Mouse (Mus musculus) limb, embryonic 11.5 days (tissue): ENCODE data around the gene Tmem223. TPM values are rescaled to one million over a fixed set of nuclear protein-coding genes. Genes with fewer than 3 reads are reported as not detected.
A peak's percentile ranks its signal among the peaks of the same experiment; 100 is the strongest.

Experiments used
- ATAC-seq: fragments of 200-750 bp; cut with Nextera tagmentation; 2 replicates; pipeline ENCODE4 v1.8.0; 2017; ENCODE audit warnings: low read depth; ENCODE audit not compliant: insufficient number of reproducible peaks, low FRiP score, low TSS enrichment
- DNase-seq: peaks from one replicate; pipeline ENCODE4 v3.0.0-alpha.2; 2015; ENCODE audit warnings: low spot score
- H3K27ac ChIP-seq: fragments of 300-500 bp; sonication (generic); replicated peaks from 2 replicates; pipeline ENCODE4 v1.5.1; 2014; ENCODE audit warnings: low read depth, mild to moderate bottlenecking, low read length
- H3K27me3 ChIP-seq: fragments of 300-500 bp; sonication (generic); 2 replicates; pipeline ENCODE4 v1.6.1; 2014; ENCODE audit warnings: mild to moderate bottlenecking, low read length, mixed read lengths; ENCODE audit not compliant: control insufficient read depth, insufficient read depth
- H3K36me3 ChIP-seq: fragments of 300-500 bp; sonication (generic); 2 replicates; pipeline ENCODE4 v1.6.1; 2014; ENCODE audit warnings: mild to moderate bottlenecking, low read length, moderate library complexity, mixed read lengths; ENCODE audit not compliant: control insufficient read depth, insufficient read depth
- H3K4me1 ChIP-seq: fragments of 300-500 bp; sonication (generic); 2 replicates; pipeline ENCODE4 v1.6.1; 2014; ENCODE audit warnings: low read length, mixed read lengths; ENCODE audit not compliant: control insufficient read depth, insufficient read depth
- H3K4me2 ChIP-seq: fragments of 300-500 bp; sonication (generic); 2 replicates; pipeline ENCODE4 v1.6.1; 2014; ENCODE audit warnings: low read depth, mild to moderate bottlenecking, moderate library complexity; ENCODE audit not compliant: severe bottlenecking
- H3K4me3 ChIP-seq: fragments of 300-500 bp; sonication (generic); 2 replicates; pipeline ENCODE4 v1.5.1; 2014; ENCODE audit warnings: low read depth, low read length
- H3K9ac ChIP-seq: fragments of 300-500 bp; sonication (generic); 2 replicates; pipeline ENCODE4 v1.6.1; 2014; ENCODE audit warnings: mild to moderate bottlenecking, low read length
- H3K9me3 ChIP-seq: fragments of 300-500 bp; sonication (generic); 2 replicates; pipeline ENCODE4 v1.6.1; 2016; ENCODE audit warnings: low read length; ENCODE audit not compliant: control insufficient read depth
- WGBS: fragments of 180-500 bp; shearing (Covaris S2); extraction: QIAGEN DNeasy Blood & Tissue Kit; methylation state at CpG from one replicate; pipeline ENCODE4 v1.1.7; 2014; 5-methylcytosine and 5-hydroxymethylcytosine counted together
- polyA plus RNA-seq: library from polyadenylated mRNA; unstranded; fragments of >200 nt; fragmentation: Nextera tagmentation; extraction: Ambion mirVana; gene quantifications from 2 replicates; pipeline ENCODE4 v1.2.1, GENCODE M21; 2014

Tmem223 gene
- polyA plus RNA-seq, 1 experiment from 2014 or later: 204 TPM

DNA sequence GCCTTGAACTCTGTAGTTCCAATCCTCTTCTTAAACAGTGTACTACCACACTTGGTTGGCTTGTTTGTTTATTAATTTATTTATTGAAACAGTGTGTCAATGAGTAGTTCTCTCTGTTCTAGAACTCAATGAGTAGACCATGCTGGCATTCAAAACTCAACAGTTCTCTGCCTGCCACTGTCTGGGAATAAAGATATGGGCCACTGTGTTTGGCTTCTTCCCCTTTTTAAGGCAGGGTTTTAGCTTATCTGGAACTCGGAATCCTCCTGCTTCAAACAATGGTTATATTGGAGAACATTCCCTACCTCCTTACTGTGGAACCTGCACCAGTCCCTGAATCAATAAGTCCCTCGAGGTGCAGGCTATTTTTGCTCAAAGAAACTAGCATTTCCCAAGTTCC is 11.9 kb upstream of the Tmem223 start:
- Histone ChIP-seq H3K4me2 (no peak overlapping the region), H3K4me3 (no peak overlapping the region), H3K36me3 (peaks cover 11% of the 10 kb centered on the region), H3K4me1 (no peaks in the 10 kb centered on the region), H3K9ac (no peak overlapping the region), H3K27me3 (no peaks in the 10 kb centered on the region), H3K27ac (no peak overlapping the region), H3K9me3 (no peaks in the 10 kb centered on the region)
- no peak for ATAC-seq
- WGBS: 95% methylated on average over 2 of the region's 2 CpGs
- DNase-seq: no peak

- H3K4me1 ChIP-seq: no peaks in the 10 kb centered on the region
- H3K9me3 ChIP-seq: peaks cover 10% of the 10 kb centered on the region
- H3K4me2 ChIP-seq: no peak overlapping the region
- peaks cover 25% of the 10 kb centered on the region for H3K36me3 ChIP-seq
- ATAC-seq (no peak), DNase-seq (no peak)
- no peak overlapping the region for H3K27ac ChIP-seq
- H3K9ac ChIP-seq: no peak overlapping the region
- no peak overlapping the region for H3K4me3 ChIP-seq
- 88% methylated on average over 2 of the region's 2 CpGs for WGBS
- no peaks in the 10 kb centered on the region for H3K27me3 ChIP-seq
Measured at GRCm38 (mm10) chr19:8760757-8761156, 10.0 kb upstream of the Tmem223 start.

- H3K4me2 ChIP-seq: no peak overlapping the region
- WGBS: 95% methylated on average over 4 of the region's 4 CpGs
- DNase-seq: no peak
Measured at GRCm38 (mm10) chr19:8763276-8763675, 7.5 kb upstream of the Tmem223 start.

DNA sequence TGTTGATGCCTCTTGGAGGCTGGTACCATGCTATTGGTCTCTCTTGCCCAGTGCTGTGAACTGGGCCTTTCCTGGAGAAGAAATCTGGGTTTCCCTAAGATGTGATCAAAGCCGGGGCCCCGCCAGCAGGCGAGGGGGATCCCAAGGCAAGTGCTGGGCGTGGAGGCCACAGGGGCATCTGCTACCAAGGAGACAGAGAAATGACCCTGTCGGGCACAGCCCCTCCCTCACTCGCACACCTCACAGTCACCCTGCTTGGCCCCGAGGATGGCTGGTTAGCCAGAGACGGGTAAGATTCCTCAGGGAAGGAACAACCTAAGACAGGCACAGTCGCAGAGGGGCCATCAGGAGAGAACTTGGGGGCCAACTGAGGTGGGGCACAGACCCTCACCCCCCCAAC is 5.2 kb upstream of the Tmem223 start:
- WGBS: 95% methylated on average over 9 of the region's 9 CpGs
- H3K36me3 ChIP-seq: peaks cover 48% of the 10 kb centered on the region
- ATAC-seq: no peak

More at GRCm38 (mm10) chr19:8763276-8763675, 7.5 kb upstream of the Tmem223 start:
- Histone ChIP-seq H3K36me3 (peaks cover 40% of the 10 kb centered on the region), H3K27ac (no peak overlapping the region), H3K4me3 (no peak overlapping the region), H3K27me3 (no peaks in the 10 kb centered on the region), H3K9me3 (peaks cover 10% of the 10 kb centered on the region), H3K4me1 (no peaks in the 10 kb centered on the region), H3K9ac (no peak overlapping the region)
- no peak for ATAC-seq

GRCm38 (mm10) chr19:8772996-8773395 is 2.2 kb downstream of the Tmem223 start:
- ATAC-seq (no peak), DNase-seq (no peak)
- H3K9ac ChIP-seq: no peak overlapping the region
- WGBS: 85% methylated on average over 5 of the region's 5 CpGs
- peak overlapping the region; percentile 98; the same call in 1 of the 2 replicates for H3K4me2 ChIP-seq
- peak overlapping the region; percentile 2; the same call in 1 of the 2 replicates for H3K4me3 ChIP-seq
- H3K27me3 ChIP-seq: no peaks in the 10 kb centered on the region
- peaks cover 15% of the 10 kb centered on the region; the same call in 1 of the 2 replicates for H3K36me3 ChIP-seq
- peaks cover 17% of the 10 kb centered on the region for H3K4me1 ChIP-seq
- peak overlapping the region; percentile 59; the same call in 1 of the 2 replicates for H3K27ac ChIP-seq
- no peaks in the 10 kb centered on the region for H3K9me3 ChIP-seq

More for the DNA sequence above, 5.2 kb upstream of the Tmem223 start:
- Histone ChIP-seq H3K9ac (no peak overlapping the region), H3K4me3 (no peak overlapping the region), H3K27me3 (no peaks in the 10 kb centered on the region), H3K9me3 (peaks cover 10% of the 10 kb centered on the region), H3K4me2 (no peak overlapping the region), H3K4me1 (peaks cover 5% of the 10 kb centered on the region; the same call in 1 of the 2 replicates), H3K27ac (no peak overlapping the region)
- DNase-seq: no peak

- 50% methylated on average over 6 of the region's 6 CpGs for WGBS
- Histone ChIP-seq H3K4me1 (peaks cover 17% of the 10 kb centered on the region), H3K4me3 (peak overlapping the region; percentile 81), H3K9me3 (no peaks in the 10 kb centered on the region), H3K9ac (peak overlapping the region; percentile 51), H3K36me3 (peaks cover 13% of the 10 kb centered on the region; the same call in 1 of the 2 replicates), H3K27ac (peak overlapping the region; percentile 59), H3K27me3 (no peaks in the 10 kb centered on the region), H3K4me2 (peak overlapping the region; percentile 98)
- DNase-seq: no peak
- ATAC-seq: no peak
Measured at GRCm38 (mm10) chr19:8773409-8773808, 2.6 kb downstream of the Tmem223 start.

DNA sequence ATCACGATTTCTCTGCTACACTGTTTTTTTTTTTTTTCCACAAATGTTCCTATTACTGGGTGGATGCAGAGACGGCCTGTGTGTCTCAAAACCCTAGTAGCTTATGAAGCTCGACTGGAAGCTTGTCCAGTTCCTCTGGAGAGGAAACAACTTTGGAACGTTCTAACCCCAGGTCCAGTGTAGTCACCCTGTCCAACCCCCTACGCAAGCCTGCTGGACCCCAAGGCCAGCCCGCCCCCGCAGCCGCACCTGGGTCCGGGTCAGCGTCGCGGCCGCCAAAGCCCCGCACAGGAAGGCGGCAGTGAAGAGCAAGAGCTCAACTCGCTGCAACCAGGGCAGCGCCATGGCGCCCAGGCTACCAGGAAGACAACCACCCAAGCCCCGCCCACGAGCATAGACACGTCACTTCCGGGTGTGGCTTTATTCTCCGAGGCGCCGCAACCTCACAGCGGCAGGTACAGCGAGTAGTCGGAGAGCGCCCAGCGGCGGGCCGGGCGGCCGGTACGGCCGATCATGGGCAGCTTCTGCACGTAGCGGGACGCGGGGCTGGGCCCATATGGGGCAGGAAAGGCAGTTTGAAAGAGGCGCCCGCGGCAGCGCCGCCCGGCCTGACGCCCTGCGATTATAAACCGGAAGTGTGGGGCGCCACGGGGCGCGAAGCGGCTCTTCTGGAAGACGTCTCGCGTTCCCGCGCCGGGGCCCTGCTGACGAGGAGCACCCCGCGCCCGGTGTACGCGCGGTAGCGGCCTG is 3.5 kb downstream of the Tmem223 start, which contains the start of gene Tmem179b:
Gene Tmem179b (minus strand): TSS at position 382 of the 750 bp plus-strand sequence.
- peak within 1 kb of the TSS; percentile 97 for H3K27ac ChIP-seq
- H3K4me1 ChIP-seq: peaks cover 17% of the 10 kb centered on the region
- peak; percentile 98 for DNase-seq
- WGBS: under 1% methylated on average over 61 of the region's 68 CpGs
- peak within 1 kb of the TSS; percentile 81 for H3K4me3 ChIP-seq
- H3K9ac ChIP-seq: peak within 1 kb of the TSS; percentile 92
- no peaks in the 10 kb centered on the region for H3K27me3 ChIP-seq
- no peaks in the 10 kb centered on the region for H3K9me3 ChIP-seq
- peak; percentile 90 for ATAC-seq
- H3K36me3 ChIP-seq: peaks cover 15% of the 10 kb centered on the region; the same call in 1 of the 2 replicates
- peak within 1 kb of the TSS; percentile 98 for H3K4me2 ChIP-seq

DNA sequence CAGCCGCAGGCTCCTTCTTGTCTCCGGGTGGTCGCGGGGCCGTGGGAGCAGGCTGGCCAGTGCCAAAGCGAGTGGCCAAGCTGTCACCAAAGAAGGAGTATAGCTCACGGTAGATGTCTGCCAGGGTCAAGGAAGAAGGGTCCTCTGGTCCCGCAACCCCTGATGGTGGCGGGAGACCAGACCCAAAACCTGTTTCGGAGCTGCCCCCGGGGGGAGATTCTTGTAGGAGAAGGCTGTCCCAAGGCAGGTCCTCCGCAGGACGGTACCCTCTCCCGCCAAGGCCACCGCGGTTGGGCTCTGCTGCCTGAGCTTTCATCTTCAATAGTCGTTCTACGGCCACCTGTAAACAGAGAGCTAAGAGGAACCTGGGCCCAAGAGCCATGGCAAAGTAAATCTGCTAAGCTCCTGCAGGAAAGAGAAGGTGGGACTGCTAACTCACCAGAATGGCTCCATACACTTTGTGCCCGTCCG is 4.2 kb downstream of the Tmem223 start:
- 6% methylated on average over 20 of the region's 20 CpGs for WGBS
- H3K4me2 ChIP-seq: peak overlapping the region; percentile 98
- 0 out of 2 replicates have a peak, but pooled peaks have one; percentile 7 for ATAC-seq
- peak overlapping the region; percentile 97 for H3K27ac ChIP-seq
- no peak for DNase-seq
- peaks cover 14% of the 10 kb centered on the region; the same call in 1 of the 2 replicates for H3K36me3 ChIP-seq
- peaks cover 17% of the 10 kb centered on the region for H3K4me1 ChIP-seq
- H3K27me3 ChIP-seq: no peaks in the 10 kb centered on the region
- H3K9me3 ChIP-seq: no peaks in the 10 kb centered on the region
- H3K9ac ChIP-seq: peak overlapping the region; percentile 92
- H3K4me3 ChIP-seq: peak overlapping the region; percentile 81
